11 mouse cellular contexts compared by ENCODE assay signal in the genomic region with DNA sequence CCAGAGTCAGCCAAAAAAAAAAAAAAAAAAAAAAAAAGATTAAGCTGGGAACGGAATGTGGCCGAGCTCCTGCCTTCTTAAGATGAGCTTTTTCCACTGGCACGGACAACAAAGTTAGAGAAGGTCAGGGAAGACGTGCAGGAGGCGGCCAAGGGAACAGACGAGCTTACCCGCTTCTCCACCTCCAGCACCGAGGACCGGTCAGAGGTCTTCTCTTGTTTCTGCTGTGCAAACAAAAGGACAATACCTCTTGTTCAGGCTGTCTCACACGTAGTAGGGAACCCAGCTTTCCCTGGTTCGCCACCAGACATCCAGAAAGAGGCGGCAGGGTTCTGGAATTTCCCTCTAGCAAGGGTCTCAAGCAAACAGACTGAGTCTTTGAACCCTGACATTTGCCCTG.
DNase-seq lines count a peak whose midpoint lies in the region; ATAC-seq lines count a peak whose summit lies in the region.
"Had no signal": no experiment of that assay in that cellular context is flagged by ENCODE, and none has a peak within 500 bp of the region (broad histone marks: within the 10 kb centered on the region; RNA-seq: fewer than 3 reads in every experiment).

No protein-coding gene starts in this region.

- peak overlapping the region; percentile 77 for H3K27ac ChIP-seq in heart, embryonic 15.5 days
- H3K27ac ChIP-seq in midbrain, embryonic 10.5 days (replicated peaks): peak overlapping the region; percentile 67; the same call in 1 of the 2 replicates
- no peak overlapping the region for H3K27ac ChIP-seq in midbrain, embryonic 15.5 days
- H3K27ac ChIP-seq: hindbrain, postnatal 0 days had no signal

- H3K4me2 ChIP-seq in heart, embryonic 15.5 days: no peak overlapping the region
- no peak overlapping the region for H3K4me2 ChIP-seq in midbrain, embryonic 15.5 days

- no peaks in the 10 kb centered on the region for H3K9me3 ChIP-seq in heart, embryonic 15.5 days (replicated peaks)
- H3K9me3 ChIP-seq in midbrain, embryonic 10.5 days (replicated peaks): no peaks in the 10 kb centered on the region
- no peaks in the 10 kb centered on the region for H3K9me3 ChIP-seq in midbrain, embryonic 15.5 days

- peaks cover 52% of the 10 kb centered on the region for H3K36me3 ChIP-seq in heart, embryonic 15.5 days
- H3K36me3 ChIP-seq in midbrain, embryonic 10.5 days: peaks cover 10% of the 10 kb centered on the region; the same call in 1 of the 2 replicates
- peaks cover 8% of the 10 kb centered on the region; the same call in 1 of the 2 replicates for H3K36me3 ChIP-seq in midbrain, embryonic 15.5 days (replicated peaks)

- DNase-seq in adrenal gland, adult (ENCODE audit: inconsistent age in 2 of 2, low spot score in 1 of 2): peak; percentile 62 to 68
- no peak for DNase-seq in adrenal gland, postnatal 4 days (ENCODE audit: low spot score in 2 of 2)
- no peak for DNase-seq in heart, adult 9 months (ENCODE audit: low spot score in 2 of 2)
- DNase-seq in midbrain, embryonic 10.5 days (ENCODE audit: low spot score): no peak
- peak; percentile 68 for DNase-seq in testis, postnatal 14 days (ENCODE audit: low spot score)
- DNase-seq in B cell, adult 2 months: no peak
- DNase-seq: cerebellum, postnatal 36 days; layer of hippocampus, adult 9-11 months had no signal

- peaks cover 42% of the 10 kb centered on the region for H3K4me1 ChIP-seq in heart, embryonic 15.5 days (replicated peaks)
- H3K4me1 ChIP-seq in midbrain, embryonic 10.5 days: peaks cover 50% of the 10 kb centered on the region
- peaks cover 3% of the 10 kb centered on the region; the same call in 1 of the 2 replicates for H3K4me1 ChIP-seq in midbrain, embryonic 15.5 days

- no peak overlapping the region for H3K9ac ChIP-seq in heart, embryonic 15.5 days
- H3K9ac ChIP-seq in midbrain, embryonic 15.5 days: no peak overlapping the region

- WGBS in heart, embryonic 15.5 days: 63% methylated on average over 12 of the region's 12 CpGs
- 30% methylated on average over 12 of the region's 12 CpGs for WGBS in midbrain, embryonic 10.5 days
- 33% methylated on average over 12 of the region's 12 CpGs for WGBS in midbrain, embryonic 15.5 days

- no peak overlapping the region for H3K4me3 ChIP-seq in heart, embryonic 15.5 days
- no peak overlapping the region for H3K4me3 ChIP-seq in midbrain, embryonic 10.5 days
- no peak overlapping the region for H3K4me3 ChIP-seq in midbrain, embryonic 15.5 days

- ATAC-seq in heart, embryonic 15.5 days (replicated peaks; ENCODE audit: insufficient number of reproducible peaks, insufficient read depth, low FRiP score, low read depth): no peak
- ATAC-seq in midbrain, embryonic 15.5 days (replicated peaks): no peak
- ATAC-seq: hindbrain, postnatal 0 days had no signal

- no peaks in the 10 kb centered on the region for H3K27me3 ChIP-seq in heart, embryonic 15.5 days
- H3K27me3 ChIP-seq in midbrain, embryonic 10.5 days (ENCODE audit: low read depth, poor library complexity, severe bottlenecking): no peaks in the 10 kb centered on the region
- H3K27me3 ChIP-seq in midbrain, embryonic 15.5 days (replicated peaks): no peaks in the 10 kb centered on the region

Comparison
In these comparisons a context has a peak if more than half of its experiments do, and no peak if none do; other contexts are left out.
1. DNase-seq: peak in adrenal gland, adult (2 of 2) and testis, postnatal 14 days (single experiment); none in adrenal gland, postnatal 4 days (0 of 2), heart, adult 9 months (0 of 2), midbrain, embryonic 10.5 days (single experiment) and B cell, adult 2 months (0 of 2).